Mouse (Mus musculus) urinary bladder, postnatal 4 days (tissue): ENCODE measurements around the gene Capzb.

Experiments used
- DNase-seq, 2 experiments: peaks; one replicate each; pipeline ENCODE4 v3.0.0; 2021 to 2022; ENCODE audit warnings: low spot score in 2 of 2

The Capzb gene

GRCm38 (mm10) chr4:139208236-139209129 is 15.8 kb downstream of the Capzb start:
- no peak for DNase-seq

GRCm38 (mm10) chr4:139209130-139209840 is 16.6 kb downstream of the Capzb start:
- DNase-seq = no peak

GRCm38 (mm10) chr4:139211975-139212831 is 19.5 kb downstream of the Capzb start:
- DNase-seq = no peak

GRCm38 (mm10) chr4:139213086-139213485 is 20.4 kb downstream of the Capzb start:
- DNase-seq = no peak

GRCm38 (mm10) chr4:139213935-139214371 is 21.3 kb downstream of the Capzb start:
- DNase-seq = no peak

- no peak for DNase-seq
These were observed 23.9 kb downstream of the Capzb start for GRCm38 (mm10) chr4:139216566-139216965.

GRCm38 (mm10) chr4:139218539-139218938 is 25.8 kb downstream of the Capzb start:
- DNase-seq = no peak

- DNase-seq = no peak
These were observed 27.0 kb downstream of the Capzb start for GRCm38 (mm10) chr4:139219656-139220055.

- DNase-seq = no peak
These were observed 28.3 kb downstream of the Capzb start for GRCm38 (mm10) chr4:139220978-139221377.

GRCm38 (mm10) chr4:139221837-139222236 is 29.1 kb downstream of the Capzb start:
- no peak for DNase-seq

GRCm38 (mm10) chr4:139225115-139225514 is 32.4 kb downstream of the Capzb start:
- no peak for DNase-seq

- DNase-seq = no peak
These were observed 33.2 kb downstream of the Capzb start for GRCm38 (mm10) chr4:139225944-139226343.

GRCm38 (mm10) chr4:139226504-139227216 is 34.0 kb downstream of the Capzb start:
- DNase-seq = no peak

- DNase-seq = no peak
These were observed 35.2 kb downstream of the Capzb start for GRCm38 (mm10) chr4:139227923-139228322.

- DNase-seq = no peak
These were observed 36.6 kb downstream of the Capzb start for GRCm38 (mm10) chr4:139229271-139229670.

GRCm38 (mm10) chr4:139230376-139231120 is 37.8 kb downstream of the Capzb start:
- DNase-seq = no peak

GRCm38 (mm10) chr4:139231163-139231562 is 38.5 kb downstream of the Capzb start:
- no peak for DNase-seq

GRCm38 (mm10) chr4:139232479-139233145 is 39.9 kb downstream of the Capzb start:
- DNase-seq = peak in 1 of 2 experiments; percentile 42

- no peak for DNase-seq
These were observed 40.4 kb downstream of the Capzb start for GRCm38 (mm10) chr4:139233146-139233495.

GRCm38 (mm10) chr4:139233755-139234254 is 41.1 kb downstream of the Capzb start:
- DNase-seq = no peak
